Mouse (Mus musculus) lung, adult 18-20 months (tissue): ENCODE results near the gene Hapln1.

Experiments
- DNase-seq, 2 experiments: peaks; one replicate each; pipeline ENCODE4 v3.0.0; 2022; ENCODE audit warnings: mixed read lengths in 2 of 2

The Hapln1 gene

GRCm38 (mm10) chr13:89539205-89539886 lies at the start of gene Hapln1:
TSS of gene Hapln1 (plus strand) at chr13:89539796.
- DNase-seq: no peak

- no peak for DNase-seq
Observed at GRCm38 (mm10) chr13:89493169-89493568, 46.4 kb upstream of the Hapln1 start.

- no peak for DNase-seq
Observed at GRCm38 (mm10) chr13:89493678-89494077, 45.9 kb upstream of the Hapln1 start.

GRCm38 (mm10) chr13:89496569-89496968 lies 43.0 kb upstream of the Hapln1 start:
- DNase-seq: no peak

- DNase-seq: no peak
Observed at GRCm38 (mm10) chr13:89499419-89499818, 40.2 kb upstream of the Hapln1 start.

- no peak for DNase-seq
Observed at GRCm38 (mm10) chr13:89521507-89521908, 18.1 kb upstream of the Hapln1 start.

- DNase-seq: no peak
Observed at GRCm38 (mm10) chr13:89528716-89529115, 10.9 kb upstream of the Hapln1 start.

GRCm38 (mm10) chr13:89530386-89530785 lies 9.2 kb upstream of the Hapln1 start:
- DNase-seq: no peak

- no peak for DNase-seq
Observed at GRCm38 (mm10) chr13:89539887-89540264, 280 bp downstream of the Hapln1 start.

- DNase-seq: no peak
Observed at GRCm38 (mm10) chr13:89540301-89540982, 846 bp downstream of the Hapln1 start.

- DNase-seq: peak in 1 of 2 experiments; percentile 14
Observed at GRCm38 (mm10) chr13:89543003-89543402, 3.4 kb downstream of the Hapln1 start.

GRCm38 (mm10) chr13:89548203-89548740 lies 8.7 kb downstream of the Hapln1 start:
- peak; percentile 11 to 37 for DNase-seq

- DNase-seq: no peak
Observed at GRCm38 (mm10) chr13:89549507-89549906, 9.9 kb downstream of the Hapln1 start.

- no peak for DNase-seq
Observed at GRCm38 (mm10) chr13:89551502-89551901, 11.9 kb downstream of the Hapln1 start.

GRCm38 (mm10) chr13:89564518-89564917 lies 24.9 kb downstream of the Hapln1 start:
- DNase-seq: no peak

GRCm38 (mm10) chr13:89566300-89566699 lies 26.7 kb downstream of the Hapln1 start:
- DNase-seq: no peak

- DNase-seq: no peak
Observed at GRCm38 (mm10) chr13:89579115-89579514, 39.5 kb downstream of the Hapln1 start.

GRCm38 (mm10) chr13:89583138-89583746 lies 43.6 kb downstream of the Hapln1 start:
- DNase-seq: no peak

GRCm38 (mm10) chr13:89583747-89584738 lies 44.4 kb downstream of the Hapln1 start:
- no peak for DNase-seq

GRCm38 (mm10) chr13:89585144-89585543 lies 45.5 kb downstream of the Hapln1 start:
- DNase-seq: no peak

GRCm38 (mm10) chr13:89595105-89595504 lies 55.5 kb downstream of the Hapln1 start:
- peak in 1 of 2 experiments; percentile 17 for DNase-seq

GRCm38 (mm10) chr13:89597354-89597753 lies 57.8 kb downstream of the Hapln1 start:
- no peak for DNase-seq
